8 mouse cellular contexts compared by ENCODE assay signal in the genomic region with DNA sequence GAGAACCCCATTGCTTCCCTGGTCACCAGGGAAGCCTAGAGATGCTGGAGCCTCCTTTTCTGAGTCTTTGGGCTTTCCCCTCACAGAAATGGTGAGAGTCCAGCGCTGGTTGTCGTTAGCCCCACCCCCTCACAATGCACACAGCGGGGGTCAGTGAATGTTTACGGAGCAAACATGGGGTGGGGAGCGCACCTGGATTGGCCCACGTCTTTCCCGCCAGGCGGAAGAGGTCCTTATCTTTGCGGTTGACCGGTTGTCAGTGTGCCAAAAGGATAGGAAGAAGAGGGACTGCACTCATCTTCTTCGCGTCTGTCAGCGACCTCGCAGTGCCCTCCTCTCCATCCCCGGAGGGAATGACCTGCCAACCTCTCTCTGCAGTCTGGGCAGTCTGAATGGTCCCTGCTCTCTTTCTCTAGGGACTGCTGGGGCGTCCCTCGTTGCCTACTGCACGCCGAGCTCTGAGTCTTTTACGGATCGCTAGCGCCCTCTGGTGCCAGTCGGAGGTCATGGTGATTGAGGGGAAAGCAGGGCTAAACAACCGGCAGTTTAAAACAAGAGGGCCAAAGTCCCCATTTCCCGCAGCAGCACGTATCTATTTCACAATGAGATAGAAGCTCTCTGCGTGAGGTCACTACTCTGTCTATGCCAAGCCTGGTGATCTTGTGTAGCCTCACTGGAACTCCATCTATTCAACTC. TPM values are rescaled to one million over a fixed set of nuclear protein-coding genes. Genes with fewer than 3 reads are reported as not detected.
DNase-seq lines count a peak whose midpoint lies in the region; ATAC-seq lines count a peak whose summit lies in the region.

No protein-coding gene starts in this region.

- peaks cover 12% of the 10 kb centered on the region for H3K4me1 ChIP-seq in intestine, embryonic 14.5 days (replicated peaks; ENCODE audit: control insufficient read depth, insufficient read depth, low read length)
- H3K4me1 ChIP-seq in midbrain, embryonic 10.5 days: peaks cover 41% of the 10 kb centered on the region

- no peaks in the 10 kb centered on the region for H3K9me3 ChIP-seq in intestine, embryonic 14.5 days (ENCODE audit: control insufficient read depth, low read length)
- no peaks in the 10 kb centered on the region for H3K9me3 ChIP-seq in midbrain, embryonic 10.5 days (replicated peaks)

- H3K9ac ChIP-seq in intestine, embryonic 14.5 days (ENCODE audit: low read length): no peak overlapping the region

- H3K4me2 ChIP-seq in intestine, embryonic 14.5 days (ENCODE audit: low read length): peak overlapping the region; percentile 43

- DNase-seq in adrenal gland, adult (ENCODE audit: inconsistent age in 2 of 2, low spot score in 1 of 2): peak; percentile 85 to 96
- peak; percentile 94 for DNase-seq in embryo, embryonic 10.5 days (ENCODE audit: low spot score)
- peak; percentile 60 for DNase-seq in gastrocnemius, postnatal 25 days
- peak; percentile 98 for DNase-seq in intestine, embryonic 14.5 days (ENCODE audit: low spot score)
- peak; percentile 86 to 92 for DNase-seq in left cerebral cortex, postnatal 25 days (ENCODE audit: low spot score in 2 of 2)
- peak; percentile 88 for DNase-seq in midbrain, embryonic 10.5 days (ENCODE audit: low spot score)
- peak; percentile 75 to 80 for DNase-seq in right cerebral cortex, postnatal 36 days (ENCODE audit: low spot score in 2 of 2)
- peak; percentile 85 for DNase-seq in yolk sac, embryonic 10.5 days (ENCODE audit: low spot score)

- ATAC-seq in intestine, embryonic 14.5 days (replicated peaks; ENCODE audit: low FRiP score, low TSS enrichment, low read depth): no peak; the same call in 1 of the 2 replicates

- no peak overlapping the region for H3K4me3 ChIP-seq in intestine, embryonic 14.5 days (ENCODE audit: low read depth, low read length)
- H3K4me3 ChIP-seq in midbrain, embryonic 10.5 days: peak overlapping the region; percentile 41

- 0 out of 2 replicates have a peak, but pooled peaks cover 2% of the 10 kb centered on the region for H3K36me3 ChIP-seq in intestine, embryonic 14.5 days (ENCODE audit: control insufficient read depth, insufficient read depth, low read length)
- H3K36me3 ChIP-seq in midbrain, embryonic 10.5 days: peaks cover 5% of the 10 kb centered on the region

- no peak overlapping the region for H3K27ac ChIP-seq in intestine, embryonic 14.5 days (ENCODE audit: low read depth)
- no peak overlapping the region for H3K27ac ChIP-seq in midbrain, embryonic 10.5 days (replicated peaks)

- intact Hi-C loops in left cerebral cortex, postnatal 25 days (cut with DNase I): loop anchor here (1.0 to 10.0 kb wide), 3 partner anchors 174 to 333 kb away; partner anchors contain the start of gene Dgcr8

- 2% methylated on average over 27 of the region's 27 CpGs for WGBS in intestine, embryonic 14.5 days
- WGBS in midbrain, embryonic 10.5 days: 2% methylated on average over 27 of the region's 27 CpGs

- H3K27me3 ChIP-seq in intestine, embryonic 14.5 days (replicated peaks; ENCODE audit: control insufficient read depth, insufficient read depth, low read length): peaks cover 46% of the 10 kb centered on the region
- H3K27me3 ChIP-seq in midbrain, embryonic 10.5 days (ENCODE audit: low read depth, poor library complexity, severe bottlenecking): peaks cover 100% of the 10 kb centered on the region

RNA-seq across cellular contexts. Expression of gene Gp1bb, which starts 4.7 kb away (rescaled TPM):
- under 1 TPM in 1 of 2 experiments, not detected in 1; 0.28 TPM for total RNA-seq in gastrocnemius, postnatal 25 days (2021)
- polyA plus RNA-seq in intestine, embryonic 14.5 days (2014; fragmentation: Nextera tagmentation; extraction: Ambion mirVana): 1.9 and 2.0 TPM in 2 replicates
- total RNA-seq in left cerebral cortex, postnatal 25 days (2021): 1 to 10 TPM; 1.4 to 2.6 TPM
- polyA plus RNA-seq in midbrain, embryonic 10.5 days (2016; fragmentation: Nextera tagmentation; extraction: Ambion mirVana): 4.5 and 4.6 TPM in 2 replicates

RNA-seq across cellular contexts. Expression of gene Gm49601, which starts 8.7 kb away (rescaled TPM):
- 1 to 10 TPM; 1.3 to 2.4 TPM for total RNA-seq in gastrocnemius, postnatal 25 days (2021)
- 2.0 and 2.2 TPM in 2 replicates for polyA plus RNA-seq in intestine, embryonic 14.5 days (2014; fragmentation: Nextera tagmentation; extraction: Ambion mirVana)
- 100 to 1,000 TPM; 258 to 268 TPM for total RNA-seq in left cerebral cortex, postnatal 25 days (2021)
- 3.7 and 5.8 TPM in 2 replicates for polyA plus RNA-seq in midbrain, embryonic 10.5 days (2016; fragmentation: Nextera tagmentation; extraction: Ambion mirVana)

RNA-seq across cellular contexts. Expression of gene Sept5, which starts 12.2 kb away (rescaled TPM):
- 1 to 10 TPM; 5.5 to 5.8 TPM for total RNA-seq in gastrocnemius, postnatal 25 days (2021)
- polyA plus RNA-seq in intestine, embryonic 14.5 days (2014; fragmentation: Nextera tagmentation; extraction: Ambion mirVana): 29.3 and 29.9 TPM in 2 replicates
- 100 to 1,000 TPM; 961 to 977 TPM for total RNA-seq in left cerebral cortex, postnatal 25 days (2021)
- 31.2 and 42.8 TPM in 2 replicates for polyA plus RNA-seq in midbrain, embryonic 10.5 days (2016; fragmentation: Nextera tagmentation; extraction: Ambion mirVana)

RNA-seq across cellular contexts. Expression of gene Tbx1, which starts 27.0 kb away (rescaled TPM):
- total RNA-seq in gastrocnemius, postnatal 25 days (2021): 10 to 100 TPM in 1 of 2 experiments, 1 to 10 TPM in 1; 5.3 to 42.0 TPM
- 0.14 and 0.22 TPM in 2 replicates for polyA plus RNA-seq in intestine, embryonic 14.5 days (2014; fragmentation: Nextera tagmentation; extraction: Ambion mirVana)
- total RNA-seq in left cerebral cortex, postnatal 25 days (2021): 1 to 10 TPM in 1 of 2 experiments, under 1 TPM in 1; 0.96 to 1.5 TPM
- polyA plus RNA-seq in midbrain, embryonic 10.5 days (2016; fragmentation: Nextera tagmentation; extraction: Ambion mirVana): 0.97 and 1.7 TPM in 2 replicates

Comparison
In these comparisons a context has a peak if more than half of its experiments do, and no peak if none do; other contexts are left out.
1. RNA of gene Gm49601, which starts 8.7 kb away (total RNA-seq): 258 to 268 TPM in left cerebral cortex, postnatal 25 days; 1.3 to 2.4 TPM in gastrocnemius, postnatal 25 days; every median in the first group is over 10 times any median in the second.
2. RNA of gene Sept5, which starts 12.2 kb away (total RNA-seq): 961 to 977 TPM in left cerebral cortex, postnatal 25 days; 5.5 to 5.8 TPM in gastrocnemius, postnatal 25 days; every median in the first group is over 100 times any median in the second.
3. Peak in every context shown above with its lines, with median percentiles within 50 percentile points of each other: DNase-seq.